Mouse (Mus musculus) kidney, embryonic 16.5 days (tissue): ENCODE data around the gene Camk2g. TPM values are rescaled to one million over a fixed set of nuclear protein-coding genes. Genes with fewer than 3 reads are reported as not detected.

Experiments used
- ATAC-seq: fragments of 200-750 bp; cut with Nextera tagmentation; 2 replicates; pipeline ENCODE4 v1.8.0; 2017; ENCODE audit warnings: moderate TSS enrichment; ENCODE audit not compliant: low FRiP score, low TSS enrichment
- H3K27ac ChIP-seq: fragments of 300-500 bp; sonication (generic); 2 replicates; pipeline ENCODE4 v1.5.1; 2014; ENCODE audit warnings: low read length
- H3K27me3 ChIP-seq: fragments of 300-500 bp; sonication (generic); 2 replicates; pipeline ENCODE4 v1.6.1; 2014; ENCODE audit warnings: low read length, control low read depth, mixed read lengths; ENCODE audit not compliant: insufficient read depth
- H3K36me3 ChIP-seq: fragments of 300-500 bp; sonication (generic); 2 replicates; pipeline ENCODE4 v1.6.1; 2014; ENCODE audit warnings: low read length, control low read depth, mixed read lengths; ENCODE audit not compliant: insufficient read depth
- H3K4me1 ChIP-seq: fragments of 300-500 bp; sonication (generic); 2 replicates; pipeline ENCODE4 v1.6.1; 2014; ENCODE audit warnings: low read length, control low read depth, mixed read lengths; ENCODE audit not compliant: insufficient read depth
- H3K4me2 ChIP-seq: fragments of 300-500 bp; sonication (generic); replicated peaks from 2 replicates; pipeline ENCODE4 v1.6.1; 2014; ENCODE audit warnings: low read depth, low read length
- H3K4me3 ChIP-seq: fragments of 300-500 bp; sonication (generic); 2 replicates; pipeline ENCODE4 v1.5.1; 2014; ENCODE audit warnings: mild to moderate bottlenecking, low read length
- H3K9ac ChIP-seq: fragments of 300-500 bp; sonication (generic); replicated peaks from 2 replicates; pipeline ENCODE4 v1.6.1; 2014; ENCODE audit warnings: low read length
- H3K9me3 ChIP-seq: fragments of 300-500 bp; sonication (generic); 2 replicates; pipeline ENCODE4 v1.6.1; 2016; ENCODE audit warnings: low read length, control low read depth
- WGBS: fragments of 180-500 bp; shearing (Covaris S2); extraction: QIAGEN DNeasy Blood & Tissue Kit; methylation state at CpG from one replicate; pipeline ENCODE4 v1.1.7; 2014; 5-methylcytosine and 5-hydroxymethylcytosine counted together
- polyA plus RNA-seq: library from polyadenylated mRNA; unstranded; fragments of >200 nt; fragmentation: Nextera tagmentation; extraction: Ambion mirVana; gene quantifications from 2 replicates; pipeline ENCODE4 v1.2.1, GENCODE M21; 2015

Camk2g gene
- polyA plus RNA-seq, 1 experiment from 2014 or later, result 46.0 TPM

DNA sequence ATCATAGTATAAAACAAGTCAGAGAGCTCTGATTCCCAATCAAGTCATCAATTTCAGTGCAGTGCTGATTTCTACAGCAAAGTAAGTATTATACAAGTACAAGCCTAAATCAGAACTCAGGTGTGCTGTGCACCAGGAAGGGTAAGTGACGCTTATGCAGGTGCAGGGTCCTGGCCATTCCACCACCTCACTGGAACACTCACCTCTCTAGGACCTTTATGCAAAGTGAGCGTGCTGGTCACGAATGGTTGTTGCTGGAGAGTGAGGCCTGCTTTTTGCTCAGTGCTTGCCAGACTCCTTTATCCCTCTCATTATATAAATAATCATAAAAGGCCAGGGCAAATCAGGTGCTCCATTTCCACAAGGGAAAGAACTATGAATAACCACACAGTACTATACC lies 93.5 kb downstream of the Camk2g start:
- no peak overlapping the region for H3K4me2 ChIP-seq
- no peak overlapping the region for H3K27ac ChIP-seq
- no peak for ATAC-seq
- no peaks in the 10 kb centered on the region for H3K27me3 ChIP-seq
- no peaks in the 10 kb centered on the region for H3K9me3 ChIP-seq
- no peak overlapping the region for H3K9ac ChIP-seq
- WGBS, result 87% methylated on average over 3 of the region's 3 CpGs
- H3K4me1 ChIP-seq, result peaks cover 57% of the 10 kb centered on the region
- peaks cover 9% of the 10 kb centered on the region; the same call in 1 of the 2 replicates for H3K36me3 ChIP-seq
- no peak overlapping the region for H3K4me3 ChIP-seq

DNA sequence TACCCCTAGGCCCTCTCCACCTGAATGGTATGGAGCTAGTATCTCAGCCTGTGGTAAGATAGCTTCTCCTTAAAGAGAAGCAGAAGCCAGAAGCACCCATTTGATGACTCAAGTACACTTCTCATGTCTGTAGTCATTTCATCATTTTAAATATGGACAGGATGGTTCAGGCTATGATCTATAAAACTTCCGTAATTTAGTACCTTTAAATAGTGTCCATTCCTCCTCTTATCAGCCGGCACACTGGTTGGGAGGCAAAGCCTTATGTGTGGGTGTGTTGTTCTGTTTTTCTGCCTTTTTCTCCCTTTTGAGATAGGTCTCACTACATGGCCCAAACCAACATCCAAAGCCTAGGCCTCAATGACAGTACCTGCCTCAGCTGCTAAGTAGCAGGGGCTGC lies 95.4 kb downstream of the Camk2g start:
- Histone ChIP-seq H3K9ac (no peak overlapping the region), H3K9me3 (no peaks in the 10 kb centered on the region), H3K36me3 (peaks cover 10% of the 10 kb centered on the region), H3K4me2 (no peak overlapping the region), H3K4me1 (peaks cover 61% of the 10 kb centered on the region), H3K27ac (no peak overlapping the region), H3K27me3 (no peaks in the 10 kb centered on the region), H3K4me3 (no peak overlapping the region)
- ATAC-seq, result no peak
- 81% methylated on average over 2 of the region's 2 CpGs for WGBS

DNA sequence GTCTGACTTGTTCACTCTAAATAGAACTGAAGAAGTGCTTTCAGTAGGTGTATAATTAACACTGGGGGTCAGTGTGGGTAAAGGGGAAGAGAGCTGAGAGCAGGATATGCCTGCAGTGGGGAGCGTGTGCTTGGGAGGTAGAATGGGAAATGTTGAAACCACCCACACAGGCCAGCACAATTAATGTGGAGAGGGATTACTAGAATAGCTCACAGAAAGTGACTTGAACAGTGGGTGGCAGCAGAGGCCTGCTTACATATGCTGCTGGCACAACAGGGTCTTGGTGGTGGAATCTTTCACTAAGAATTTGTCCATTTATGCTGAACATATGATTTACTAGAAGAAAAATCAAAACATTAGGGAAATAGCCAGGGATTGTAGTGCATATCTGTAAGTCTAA lies 96.9 kb downstream of the Camk2g start:
- peaks cover 58% of the 10 kb centered on the region for H3K4me1 ChIP-seq
- H3K36me3 ChIP-seq, result peaks cover 24% of the 10 kb centered on the region
- ATAC-seq, result no peak
- H3K27ac ChIP-seq, result no peak overlapping the region
- peak overlapping the region; percentile 72 for H3K4me2 ChIP-seq
- no peak overlapping the region; the same call in 1 of the 2 replicates for H3K9ac ChIP-seq
- WGBS, result 5% methylated on average over 1 of the region's 1 CpGs
- no peaks in the 10 kb centered on the region for H3K27me3 ChIP-seq
- H3K9me3 ChIP-seq, result no peaks in the 10 kb centered on the region
- H3K4me3 ChIP-seq, result peak overlapping the region; percentile 86

DNA sequence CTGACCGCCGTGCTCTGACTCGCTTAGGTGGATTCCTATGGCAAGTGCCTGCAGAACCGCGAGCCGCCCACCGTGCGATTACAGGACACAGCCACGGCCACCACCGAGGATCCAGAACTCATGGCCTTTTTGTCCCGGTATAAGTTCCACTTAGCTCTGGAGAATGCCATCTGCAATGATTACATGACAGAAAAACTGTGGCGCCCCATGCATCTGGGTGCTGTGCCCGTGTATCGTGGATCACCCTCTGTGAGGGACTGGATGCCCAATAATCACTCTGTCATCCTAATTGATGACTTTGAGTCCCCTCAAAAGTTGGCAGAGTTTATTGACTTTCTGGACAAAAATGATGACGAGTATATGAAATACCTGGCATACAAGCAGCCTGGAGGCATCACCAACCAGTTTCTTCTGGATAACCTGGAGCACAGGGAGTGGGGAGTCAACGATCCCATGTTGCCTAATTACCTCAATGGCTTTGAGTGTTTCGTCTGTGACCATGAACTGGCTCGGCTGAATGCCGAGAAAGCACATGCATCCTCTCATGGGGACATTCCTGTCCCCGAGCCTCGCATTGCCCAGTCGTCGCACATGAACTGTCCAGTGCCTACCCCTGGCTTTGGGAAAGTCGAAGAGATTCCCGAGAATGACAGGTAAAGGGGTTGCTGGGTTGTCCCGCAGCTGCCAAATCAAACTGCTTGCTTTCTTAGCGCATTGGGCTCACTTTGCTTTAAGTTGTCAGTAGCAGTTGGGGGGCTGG lies 97.9 kb downstream of the Camk2g start:
- no peak for ATAC-seq
- no peaks in the 10 kb centered on the region for H3K27me3 ChIP-seq
- H3K9ac ChIP-seq, result peak overlapping the region; percentile 93
- peak overlapping the region; percentile 72 for H3K4me2 ChIP-seq
- H3K4me1 ChIP-seq, result peaks cover 47% of the 10 kb centered on the region
- 9% methylated on average over 27 of the region's 27 CpGs for WGBS
- H3K9me3 ChIP-seq, result no peaks in the 10 kb centered on the region
- peak overlapping the region; percentile 99 for H3K27ac ChIP-seq
- peak overlapping the region; percentile 86 for H3K4me3 ChIP-seq
- H3K36me3 ChIP-seq, result peaks cover 34% of the 10 kb centered on the region

DNA sequence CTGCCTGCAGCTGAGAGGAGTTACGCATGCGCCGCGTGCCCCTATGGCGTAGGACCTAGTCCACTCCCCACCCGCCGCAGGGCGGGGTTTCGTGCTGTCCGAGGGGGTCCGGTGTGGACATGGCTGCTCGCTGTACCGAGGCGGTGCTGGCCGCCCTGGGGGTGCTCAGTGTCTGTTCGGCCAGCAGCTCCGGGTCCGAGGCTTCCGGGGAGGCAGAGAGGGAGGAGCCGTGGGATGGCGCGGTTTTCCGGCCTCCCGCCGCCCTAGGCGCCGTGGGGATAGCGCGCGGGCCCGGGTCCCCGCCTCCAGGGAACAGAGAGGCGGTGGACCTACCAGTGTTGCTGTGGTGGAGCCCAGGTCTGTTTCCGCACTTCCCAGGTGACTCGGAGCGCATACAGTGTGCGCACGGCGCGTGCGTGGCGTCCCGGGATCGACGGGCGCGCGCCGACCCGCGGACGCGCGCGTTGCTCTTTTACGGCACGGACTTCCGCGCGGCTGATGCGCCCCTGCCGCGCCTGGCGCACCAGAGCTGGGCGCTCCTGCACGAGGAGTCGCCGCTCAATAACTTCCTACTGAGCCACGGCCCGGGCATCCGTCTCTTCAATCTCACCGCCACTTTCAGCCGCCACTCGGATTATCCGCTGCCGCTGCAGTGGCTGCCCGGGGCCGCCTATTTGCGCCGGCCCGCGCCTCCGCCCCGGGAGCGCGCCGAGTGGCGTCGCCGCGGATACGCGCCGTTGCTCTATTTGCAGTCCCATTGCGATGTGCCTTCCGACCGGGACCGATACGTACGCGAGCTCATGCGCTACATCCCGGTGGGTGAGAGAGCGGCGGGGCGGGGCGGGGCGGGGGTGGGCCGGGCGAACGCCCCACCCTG lies 98.8 kb downstream of the Camk2g start, which contains the start of gene Fut11:
Gene Fut11 (plus strand): TSS at position 85 of the 877 bp plus-strand sequence.
- Histone ChIP-seq H3K9me3 (no peaks in the 10 kb centered on the region), H3K4me1 (peaks cover 47% of the 10 kb centered on the region), H3K36me3 (peaks cover 39% of the 10 kb centered on the region), H3K4me2 (peak within 1 kb of the TSS; percentile 72), H3K27ac (peak within 1 kb of the TSS; percentile 99), H3K9ac (peak within 1 kb of the TSS; percentile 93), H3K4me3 (peak within 1 kb of the TSS; percentile 86), H3K27me3 (no peaks in the 10 kb centered on the region)
- peak; percentile 95 for ATAC-seq
- WGBS, result under 1% methylated on average over 111 of the region's 111 CpGs

DNA sequence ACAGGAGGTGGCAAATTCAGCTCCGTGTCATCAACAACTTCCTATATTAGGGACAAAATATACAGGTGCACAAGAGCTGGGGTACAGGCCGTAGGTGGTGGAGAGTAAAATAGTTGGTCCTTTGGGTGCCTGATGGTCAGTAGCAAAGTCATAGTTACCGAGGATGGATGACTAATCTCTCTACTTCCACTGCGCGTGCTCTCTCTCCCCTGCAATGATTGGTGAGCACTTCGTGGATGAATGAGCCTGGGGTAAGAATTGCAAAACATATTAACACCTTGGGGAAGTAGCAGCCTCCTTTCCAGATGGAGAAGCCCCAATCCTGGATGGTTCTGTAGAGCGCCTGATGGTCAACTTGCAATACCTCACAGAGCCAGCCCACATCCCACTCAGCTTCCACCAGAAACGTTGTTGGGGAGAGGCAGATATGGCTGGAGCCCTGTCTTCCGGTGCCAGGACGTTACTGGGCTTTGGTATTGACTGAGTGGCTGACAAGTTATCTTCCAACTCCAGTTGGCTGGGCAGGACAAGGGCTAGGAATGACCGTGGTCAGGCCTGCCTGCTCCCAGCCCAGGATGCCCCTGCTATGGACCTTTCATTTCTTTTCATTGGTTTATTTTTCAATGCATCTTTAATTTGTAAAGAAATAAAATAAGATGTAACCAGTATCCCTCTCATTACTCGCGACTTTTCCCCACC lies 99.6 kb downstream of the Camk2g start:
- ATAC-seq, result peak; percentile 29
- peak overlapping the region; percentile 72 for H3K4me2 ChIP-seq
- peak overlapping the region; percentile 93 for H3K9ac ChIP-seq
- H3K27me3 ChIP-seq, result no peaks in the 10 kb centered on the region
- peaks cover 44% of the 10 kb centered on the region for H3K4me1 ChIP-seq
- H3K36me3 ChIP-seq, result peaks cover 47% of the 10 kb centered on the region
- H3K9me3 ChIP-seq, result no peaks in the 10 kb centered on the region
- H3K27ac ChIP-seq, result peak overlapping the region; percentile 99
- 43% methylated on average over 13 of the region's 13 CpGs for WGBS
- H3K4me3 ChIP-seq, result peak overlapping the region; percentile 86

DNA sequence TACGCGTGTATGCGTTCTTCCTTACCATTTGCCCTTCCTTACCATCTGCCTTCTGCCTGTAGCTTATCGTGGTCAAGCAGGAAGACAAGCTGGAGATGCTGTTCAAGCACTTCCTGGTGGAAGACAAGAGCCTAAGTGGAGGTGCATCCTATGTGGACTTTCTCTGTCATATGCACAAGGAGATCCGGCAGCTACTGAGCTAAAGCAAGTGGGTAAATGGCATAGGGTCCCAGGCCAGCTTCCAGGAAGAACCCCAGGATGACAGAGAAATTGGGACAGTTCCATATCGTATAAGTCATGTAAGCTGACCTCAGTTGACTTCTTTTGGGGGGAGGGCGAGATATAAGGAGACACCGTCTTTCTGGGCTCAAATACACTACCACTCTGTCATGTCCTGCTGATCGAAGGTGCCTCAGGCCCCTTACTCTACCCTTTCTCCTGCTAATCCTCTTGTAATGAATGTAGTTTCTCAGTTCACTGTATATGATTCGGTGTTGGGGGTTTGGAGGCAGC lies 100.2 kb downstream of the Camk2g start:
- H3K27ac ChIP-seq, result no peak overlapping the region
- no peak overlapping the region for H3K4me3 ChIP-seq
- ATAC-seq, result no peak
- no peak overlapping the region for H3K4me2 ChIP-seq
- no peak overlapping the region for H3K9ac ChIP-seq
- 88% methylated on average over 10 of the region's 10 CpGs for WGBS
- H3K4me1 ChIP-seq, result peaks cover 37% of the 10 kb centered on the region
- H3K9me3 ChIP-seq, result no peaks in the 10 kb centered on the region
- H3K27me3 ChIP-seq, result no peaks in the 10 kb centered on the region
- peaks cover 54% of the 10 kb centered on the region for H3K36me3 ChIP-seq

DNA sequence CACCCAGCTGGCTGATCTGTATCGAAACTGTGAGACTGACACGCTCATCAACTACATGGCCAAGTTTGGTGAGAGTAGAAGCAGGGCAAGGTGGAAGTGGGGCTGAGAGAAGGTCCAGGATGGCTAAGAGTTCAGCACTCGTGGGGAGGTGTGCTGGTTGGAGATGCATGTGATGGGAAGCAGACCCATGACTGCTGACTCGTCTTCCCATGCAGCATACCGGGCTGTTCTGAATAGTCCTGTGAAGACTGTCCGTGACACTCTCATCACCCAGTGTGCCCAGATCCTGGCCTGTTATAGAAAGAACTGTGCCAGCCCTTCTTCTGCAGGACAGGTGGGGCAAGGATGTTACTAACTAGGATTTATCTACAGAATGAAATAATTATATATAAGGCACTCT lies 102.1 kb downstream of the Camk2g start:
- H3K4me1 ChIP-seq, result peaks cover 20% of the 10 kb centered on the region
- WGBS, result 91% methylated on average over 6 of the region's 6 CpGs

DNA sequence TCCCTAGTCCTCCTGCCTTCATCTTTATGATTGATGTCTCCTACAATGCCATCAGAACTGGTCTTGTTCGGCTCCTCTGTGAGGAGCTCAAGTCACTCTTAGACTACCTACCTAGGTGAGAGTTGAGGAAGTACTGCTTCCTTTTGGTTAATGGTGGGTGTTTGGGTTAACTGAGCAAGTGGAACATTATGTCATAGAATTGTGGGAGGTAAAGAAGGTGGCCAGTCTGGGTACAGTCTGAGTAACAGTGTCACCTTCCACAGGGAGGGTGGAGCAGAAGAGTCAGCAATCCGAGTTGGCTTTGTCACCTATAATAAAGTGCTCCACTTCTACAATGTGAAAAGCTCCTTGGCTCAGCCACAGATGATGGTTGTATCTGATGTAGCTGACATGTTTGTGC lies 104.9 kb downstream of the Camk2g start:
- peaks cover 94% of the 10 kb centered on the region for H3K36me3 ChIP-seq
- H3K4me3 ChIP-seq, result no peak overlapping the region
- H3K9me3 ChIP-seq, result no peaks in the 10 kb centered on the region
- no peaks in the 10 kb centered on the region for H3K27me3 ChIP-seq
- WGBS, result 91% methylated on average over 2 of the region's 2 CpGs
- no peak overlapping the region for H3K27ac ChIP-seq
- H3K9ac ChIP-seq, result no peak overlapping the region
- no peak for ATAC-seq
- H3K4me1 ChIP-seq, result peaks cover 3% of the 10 kb centered on the region; the same call in 1 of the 2 replicates
- no peak overlapping the region for H3K4me2 ChIP-seq

More for the DNA sequence above, 102.1 kb downstream of the Camk2g start:
- Histone ChIP-seq H3K27me3 (no peaks in the 10 kb centered on the region), H3K9ac (no peak overlapping the region), H3K9me3 (no peaks in the 10 kb centered on the region), H3K4me3 (no peak overlapping the region), H3K36me3 (peaks cover 72% of the 10 kb centered on the region), H3K4me2 (no peak overlapping the region), H3K27ac (no peak overlapping the region)
- no peak for ATAC-seq
